Comparison of ENCODE assay signal across 8 mouse cellular contexts in genomic region chr11:62458276-62458724, GRCm38 (mm10). TPM values are rescaled to one million over a fixed set of nuclear protein-coding genes. Genes with fewer than 3 reads are reported as not detected.
DNase-seq lines count a peak whose midpoint lies in the region; ATAC-seq and TF ChIP-seq lines count a peak whose summit lies in the region.

Gene Pigl, plus strand, starts transcription at chr11:62458460.
Gene Ncor1, minus strand, starts transcription at chr11:62458541.

- H3K36me3 ChIP-seq in hindbrain, embryonic 11.5 days (ENCODE audit: control insufficient read depth, insufficient read depth, low read length) = no peaks in the 10 kb centered on the region
- no peaks in the 10 kb centered on the region for H3K36me3 ChIP-seq in lung, postnatal 0 days (ENCODE audit: insufficient read depth, low read length)

- peak within 1 kb of the TSS; percentile 99 for H3K9ac ChIP-seq in hindbrain, embryonic 11.5 days (ENCODE audit: low read depth, low read length)
- peak within 1 kb of the TSS; percentile 97 for H3K9ac ChIP-seq in lung, postnatal 0 days (replicated peaks; ENCODE audit: low read depth)

- ATAC-seq in hindbrain, embryonic 11.5 days (ENCODE audit: low FRiP score) = peak; percentile 73
- peak; percentile 67 for ATAC-seq in lung, postnatal 0 days

- H3K4me3 ChIP-seq in hindbrain, embryonic 11.5 days (ENCODE audit: low read depth, low read length) = peak within 1 kb of the TSS; percentile 78
- peak within 1 kb of the TSS; percentile 99 for H3K4me3 ChIP-seq in lung, postnatal 0 days (ENCODE audit: low read depth, low read length)

- peak within 1 kb of the TSS; percentile 80 for H3K4me2 ChIP-seq in hindbrain, embryonic 11.5 days (replicated peaks; ENCODE audit: low read depth, low read length)
- peak within 1 kb of the TSS; percentile 91 for H3K4me2 ChIP-seq in lung, postnatal 0 days (replicated peaks; ENCODE audit: low read depth, low read length)

- H3K4me1 ChIP-seq in hindbrain, embryonic 11.5 days (replicated peaks; ENCODE audit: control insufficient read depth, insufficient read depth, low read length) = no peaks in the 10 kb centered on the region
- no peaks in the 10 kb centered on the region for H3K4me1 ChIP-seq in lung, postnatal 0 days (ENCODE audit: insufficient read depth, low read depth, low read length)

- 0% methylated on average over 33 of the region's 33 CpGs for whole genome bisulfite sequencing in hindbrain, embryonic 11.5 days
- 1% methylated on average over 33 of the region's 33 CpGs for WGBS in lung, postnatal 0 days

- peak within 1 kb of the TSS; percentile 99 for H3K27ac ChIP-seq in hindbrain, embryonic 11.5 days (ENCODE audit: low read depth, low read length)
- peak within 1 kb of the TSS; percentile 99 for H3K27ac ChIP-seq in lung, postnatal 0 days (ENCODE audit: low read length)

- DNase-seq in Muller cell, postnatal 12 days (ENCODE audit: inconsistent ontology term) = peak; percentile 87
- DNase-seq in cerebellum, adult 9-10 months = peak; percentile 84
- peak; percentile 69 to 88 for DNase-seq in frontal cortex, adult 2 months (ENCODE audit: extremely low spot score in 1 of 2, low spot score in 1 of 2)
- DNase-seq in hindbrain, embryonic 11.5 days (ENCODE audit: low spot score) = peak; percentile 86
- DNase-seq in layer of hippocampus, postnatal 10 days (ENCODE audit: low spot score in 2 of 2) = peak; percentile 84 to 88
- peak; percentile 92 for DNase-seq in lung, postnatal 0 days (ENCODE audit: low spot score)
- peak; percentile 54 for DNase-seq in ovary, postnatal 10 days (ENCODE audit: low spot score)
- DNase-seq in thymus, postnatal 0 days (ENCODE audit: low spot score) = peak; percentile 84

- TF ChIP-seq EP300 in lung, postnatal 0 days (IDR thresholded peaks at IDR 0.05) = no peak

- H3K27me3 ChIP-seq in hindbrain, embryonic 11.5 days (ENCODE audit: control insufficient read depth, insufficient read depth, low read length) = no peaks in the 10 kb centered on the region
- H3K27me3 ChIP-seq in lung, postnatal 0 days (replicated peaks; ENCODE audit: insufficient read depth, low read length) = no peaks in the 10 kb centered on the region

- no peak for TF ChIP-seq CTCF in lung, postnatal 0 days (IDR thresholded peaks at IDR 0.05)

- H3K9me3 ChIP-seq in hindbrain, embryonic 11.5 days (ENCODE audit: control insufficient read depth, low read length) = no peaks in the 10 kb centered on the region
- no peaks in the 10 kb centered on the region for H3K9me3 ChIP-seq in lung, postnatal 0 days (ENCODE audit: low read length)

RNA-seq across cellular contexts. Expression of gene Pigl, which starts in this region (rescaled TPM):
- 7.9 and 10.0 TPM in 2 replicates for polyA plus RNA-seq in frontal cortex, adult 2 months (2012; rRNA removed)
- 13.6 and 13.7 TPM in 2 replicates for polyA plus RNA-seq in hindbrain, embryonic 11.5 days (2014; fragmentation: Nextera tagmentation; extraction: Ambion mirVana)
- total RNA-seq in layer of hippocampus, postnatal 10 days (2021) = 1 to 10 TPM; 7.0 to 7.6 TPM
- polyA plus RNA-seq in lung, postnatal 0 days (2015; fragmentation: Nextera tagmentation; extraction: Ambion mirVana) = 4.8 and 5.0 TPM in 2 replicates
- polyA plus RNA-seq in thymus, postnatal 0 days (2015; fragmentation: Nextera tagmentation; extraction: Ambion mirVana) = 6.8 and 7.6 TPM in 2 replicates

RNA-seq across cellular contexts. Expression of gene Ncor1, which starts in this region (rescaled TPM):
- 128 and 149 TPM in 2 replicates for polyA plus RNA-seq in frontal cortex, adult 2 months (2012; rRNA removed)
- polyA plus RNA-seq in hindbrain, embryonic 11.5 days (2014; fragmentation: Nextera tagmentation; extraction: Ambion mirVana) = 170 and 189 TPM in 2 replicates
- 100 to 1,000 TPM; 250 to 284 TPM for total RNA-seq in layer of hippocampus, postnatal 10 days (2021)
- polyA plus RNA-seq in lung, postnatal 0 days (2015; fragmentation: Nextera tagmentation; extraction: Ambion mirVana) = 103 and 128 TPM in 2 replicates
- 181 and 220 TPM in 2 replicates for polyA plus RNA-seq in thymus, postnatal 0 days (2015; fragmentation: Nextera tagmentation; extraction: Ambion mirVana)

Comparison
In these comparisons a context has a peak if more than half of its experiments do, and no peak if none do; other contexts are left out.
1. Peak in every context shown above with its lines: DNase-seq, ATAC-seq, H3K4me3 ChIP-seq and H3K27ac ChIP-seq.